Mouse (Mus musculus) brown adipose tissue, adult 24 weeks (tissue): Measurements from ENCODE around the gene Hist3h2a. TPM values are rescaled to one million over a fixed set of nuclear protein-coding genes. Genes with fewer than 3 reads are reported as not detected.

ENCODE experiments used
- H3K27ac ChIP-seq: fragments of 200-500 bp; replicated peaks from 2 replicates; pipeline ENCODE4 v1.5.1; 2012; ENCODE audit warnings: low read depth, mild to moderate bottlenecking, low read length
- H3K4me1 ChIP-seq: fragments of 200-500 bp; 2 replicates; pipeline ENCODE4 v1.6.1; 2012; ENCODE audit warnings: low read length, mixed read lengths; ENCODE audit not compliant: control insufficient read depth, insufficient read depth, insufficient read length
- H3K4me3 ChIP-seq: fragments of 200-500 bp; 2 replicates; pipeline ENCODE4 v1.5.1; 2012; ENCODE audit warnings: low read depth, mild to moderate bottlenecking, low read length, moderate library complexity; ENCODE audit not compliant: insufficient read depth
- polyA plus RNA-seq: library from polyadenylated mRNA; stranded (reverse); fragments of >200 nt; gene quantifications from 2 replicates; pipeline ENCODE4 v1.2.4, GENCODE M21; 2012; ENCODE audit not compliant: missing spikeins, insufficient read depth, insufficient read length

Hist3h2a gene
- polyA plus RNA-seq, 1 experiment = 8.2 TPM

GRCm38 (mm10) chr11:58989166-58989565, 34.7 kb downstream of the Hist3h2a start:
- Histone ChIP-seq H3K27ac (no peak overlapping the region), H3K4me1 (peaks cover 2% of the 10 kb centered on the region; the same call in 1 of the 2 replicates), H3K4me3 (no peak overlapping the region)

GRCm38 (mm10) chr11:58990141-58990540, 35.7 kb downstream of the Hist3h2a start:
- peaks cover 3% of the 10 kb centered on the region; the same call in 1 of the 2 replicates for H3K4me1 ChIP-seq
- H3K4me3 ChIP-seq = no peak overlapping the region
- no peak overlapping the region for H3K27ac ChIP-seq

DNA sequence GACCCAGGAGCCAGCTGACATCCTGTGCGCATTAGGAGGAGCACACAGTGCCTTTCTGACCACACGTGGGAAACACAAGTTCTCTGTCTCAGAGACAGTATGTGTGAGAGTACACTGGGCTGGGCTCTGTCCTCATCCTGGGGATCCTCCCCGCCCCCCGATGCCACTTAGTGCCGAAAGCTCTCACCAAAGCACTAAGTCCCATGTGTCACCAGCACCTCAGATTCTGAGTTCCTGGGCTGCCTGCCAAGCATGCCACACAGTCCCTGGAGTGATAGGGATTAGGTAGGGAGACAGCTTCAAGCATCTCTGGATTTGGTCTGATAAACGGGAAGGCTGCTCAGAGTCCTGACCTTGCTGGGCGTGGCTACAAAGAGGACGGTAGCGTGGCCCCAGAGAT, 36.3 kb downstream of the Hist3h2a start:
- H3K27ac ChIP-seq = no peak overlapping the region
- H3K4me1 ChIP-seq = peaks cover 3% of the 10 kb centered on the region; the same call in 1 of the 2 replicates
- no peak overlapping the region for H3K4me3 ChIP-seq

GRCm38 (mm10) chr11:58991911-58992310, 37.4 kb downstream of the Hist3h2a start:
- Histone ChIP-seq H3K4me1 (peaks cover 3% of the 10 kb centered on the region; the same call in 1 of the 2 replicates), H3K27ac (no peak overlapping the region), H3K4me3 (no peak overlapping the region)

GRCm38 (mm10) chr11:58993091-58993670, 38.7 kb downstream of the Hist3h2a start:
- peaks cover 3% of the 10 kb centered on the region; the same call in 1 of the 2 replicates for H3K4me1 ChIP-seq
- H3K4me3 ChIP-seq = no peak overlapping the region
- H3K27ac ChIP-seq = no peak overlapping the region

GRCm38 (mm10) chr11:58994337-58994826, 39.9 kb downstream of the Hist3h2a start:
- peaks cover 3% of the 10 kb centered on the region; the same call in 1 of the 2 replicates for H3K4me1 ChIP-seq
- no peak overlapping the region for H3K27ac ChIP-seq
- H3K4me3 ChIP-seq = peak overlapping the region; percentile 43

- Histone ChIP-seq H3K4me3 (no peak overlapping the region), H3K4me1 (peaks cover 3% of the 10 kb centered on the region; the same call in 1 of the 2 replicates), H3K27ac (no peak overlapping the region)
Observed at GRCm38 (mm10) chr11:58995061-58995806, 40.7 kb downstream of the Hist3h2a start.

DNA sequence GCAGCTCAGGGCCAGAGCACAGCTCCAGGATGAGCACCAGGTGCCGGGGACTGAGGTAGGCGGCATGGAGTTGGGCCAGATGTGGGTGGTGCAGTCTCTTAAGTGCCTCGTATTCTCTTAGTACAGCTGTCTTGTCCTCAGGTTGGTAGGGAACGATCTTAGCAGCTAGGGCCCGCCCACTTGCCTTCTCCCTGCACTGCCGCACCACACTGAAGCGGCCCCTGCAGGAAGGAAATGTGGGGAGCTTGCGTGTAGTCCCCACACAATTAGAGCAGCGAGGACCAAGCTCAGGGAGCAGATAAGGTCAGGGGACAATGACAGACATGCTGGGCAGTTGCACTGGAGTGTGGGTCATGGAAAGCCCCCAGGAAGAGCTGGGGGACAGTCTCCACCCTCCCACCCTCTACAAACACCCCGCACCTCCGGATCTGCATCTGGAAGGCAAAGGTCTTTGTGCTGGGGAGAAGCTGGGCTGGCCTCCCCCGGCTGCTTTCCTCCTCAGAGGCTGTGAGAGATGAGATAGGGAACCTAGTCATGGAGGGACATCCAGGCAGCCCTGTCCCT, 41.4 kb downstream of the Hist3h2a start:
- H3K4me3 ChIP-seq = no peak overlapping the region
- H3K27ac ChIP-seq = no peak overlapping the region
- peaks cover 3% of the 10 kb centered on the region; the same call in 1 of the 2 replicates for H3K4me1 ChIP-seq

GRCm38 (mm10) chr11:58997541-58997940, 43.1 kb downstream of the Hist3h2a start:
- peaks cover 3% of the 10 kb centered on the region; the same call in 1 of the 2 replicates for H3K4me1 ChIP-seq
- no peak overlapping the region for H3K4me3 ChIP-seq
- no peak overlapping the region for H3K27ac ChIP-seq

- Histone ChIP-seq H3K4me3 (no peak overlapping the region), H3K27ac (no peak overlapping the region), H3K4me1 (peaks cover 2% of the 10 kb centered on the region; the same call in 1 of the 2 replicates)
Observed at GRCm38 (mm10) chr11:58999158-58999557, 44.7 kb downstream of the Hist3h2a start.

DNA sequence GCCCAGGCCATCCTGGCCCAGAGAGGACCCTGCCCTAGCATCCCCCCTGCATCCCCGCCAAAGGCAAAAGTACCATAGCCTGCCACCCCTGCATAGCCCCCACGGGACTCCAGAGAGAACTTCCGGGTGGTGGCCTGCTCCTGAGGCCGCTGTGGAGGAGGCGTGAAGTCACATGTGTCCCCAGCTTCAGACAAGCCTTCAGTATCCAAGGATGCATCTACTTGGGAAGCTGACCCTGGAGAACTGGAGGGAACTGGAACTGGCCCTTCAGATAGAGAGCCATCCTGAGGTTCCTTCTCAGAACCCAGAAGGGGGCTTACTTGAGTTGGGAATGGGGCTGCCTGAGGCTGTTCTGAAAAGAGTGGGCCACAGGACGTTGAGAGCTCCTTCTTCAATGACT, 45.3 kb downstream of the Hist3h2a start:
- H3K4me3 ChIP-seq = no peak overlapping the region
- H3K4me1 ChIP-seq = no peaks in the 10 kb centered on the region
- no peak overlapping the region for H3K27ac ChIP-seq

- H3K4me1 ChIP-seq = no peaks in the 10 kb centered on the region
- no peak overlapping the region for H3K27ac ChIP-seq
- no peak overlapping the region for H3K4me3 ChIP-seq
Observed at GRCm38 (mm10) chr11:59000635-59001034, 46.1 kb downstream of the Hist3h2a start.

GRCm38 (mm10) chr11:59002327-59003079, 48.0 kb downstream of the Hist3h2a start:
- Histone ChIP-seq H3K4me1 (no peaks in the 10 kb centered on the region), H3K27ac (no peak overlapping the region), H3K4me3 (no peak overlapping the region)
